Mouse (Mus musculus): Measurements from ENCODE around the gene Phf10. TPM values are rescaled to one million over a fixed set of nuclear protein-coding genes. Genes with fewer than 3 reads are reported as not detected.
"Not testable (repeated sequence)": the region's sequence is repeated elsewhere in the genome, so short reads cannot be mapped to it uniquely, and the experiment has no call there.

Phf10 gene
- 38.3 and 38.9 TPM in 2 replicates for polyA plus RNA-seq (2014; fragmentation: Nextera tagmentation; extraction: Ambion mirVana)

DNA sequence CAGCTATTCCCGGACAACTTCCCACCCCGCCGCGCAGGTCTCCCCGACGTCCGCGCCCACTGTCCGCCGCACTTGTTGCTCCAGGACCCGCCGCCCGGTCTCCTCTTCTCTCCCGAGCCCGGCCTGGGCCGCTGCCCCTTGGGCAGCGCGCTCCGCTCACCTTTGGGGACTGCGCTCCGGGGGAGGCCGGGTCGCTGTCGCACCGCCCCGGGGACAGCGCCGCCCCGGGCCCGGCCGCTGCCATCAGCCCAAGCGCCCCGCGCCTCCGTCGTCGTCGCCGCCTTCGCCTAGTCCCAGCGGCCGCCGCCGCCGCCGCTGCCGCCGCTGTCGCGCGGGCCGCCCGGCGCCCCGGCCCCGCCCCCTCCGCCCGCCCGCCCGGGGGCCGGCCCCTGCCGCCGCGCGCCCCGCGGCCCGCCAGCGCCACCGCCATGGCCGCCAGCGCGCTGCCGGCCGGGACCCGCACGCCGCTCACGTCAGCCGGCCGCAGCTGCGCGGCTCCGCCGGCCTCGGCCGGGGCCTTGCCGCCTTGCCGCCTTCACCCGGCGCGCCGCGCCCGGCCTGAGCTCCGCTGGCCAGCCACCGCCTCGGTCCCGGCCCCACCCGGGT is at the start of gene Phf10:
TSS of gene Phf10 (minus strand) at position 323 of the 606 bp plus-strand sequence.
- not testable (repeated sequence) for H3K27ac ChIP-seq (replicated peaks; ENCODE audit: low read depth, low read length); H3K27me3 ChIP-seq (ENCODE audit: control insufficient read depth, insufficient read depth, low read length); ATAC-seq (replicated peaks; ENCODE audit: insufficient number of reproducible peaks, low FRiP score, low TSS enrichment, low read depth); H3K4me1 ChIP-seq (ENCODE audit: control insufficient read depth, insufficient read depth, low read length); H3K9me3 ChIP-seq (replicated peaks; ENCODE audit: control insufficient read depth, low read length); H3K36me3 ChIP-seq (replicated peaks; ENCODE audit: control insufficient read depth, insufficient read depth, low read depth, low read length)
- WGBS = 0% methylated on average over 34 of the region's 100 CpGs
- peak within 1 kb of the TSS; percentile 76 for H3K9ac ChIP-seq (replicated peaks; ENCODE audit: low read length)
- H3K4me2 ChIP-seq (ENCODE audit: low read depth, low read length) = peak within 1 kb of the TSS; percentile 90
- peak; percentile 28 for DNase-seq (ENCODE audit: low spot score)
- peak within 1 kb of the TSS; percentile 66 for H3K4me3 ChIP-seq (ENCODE audit: low read depth, low read length)

DNA sequence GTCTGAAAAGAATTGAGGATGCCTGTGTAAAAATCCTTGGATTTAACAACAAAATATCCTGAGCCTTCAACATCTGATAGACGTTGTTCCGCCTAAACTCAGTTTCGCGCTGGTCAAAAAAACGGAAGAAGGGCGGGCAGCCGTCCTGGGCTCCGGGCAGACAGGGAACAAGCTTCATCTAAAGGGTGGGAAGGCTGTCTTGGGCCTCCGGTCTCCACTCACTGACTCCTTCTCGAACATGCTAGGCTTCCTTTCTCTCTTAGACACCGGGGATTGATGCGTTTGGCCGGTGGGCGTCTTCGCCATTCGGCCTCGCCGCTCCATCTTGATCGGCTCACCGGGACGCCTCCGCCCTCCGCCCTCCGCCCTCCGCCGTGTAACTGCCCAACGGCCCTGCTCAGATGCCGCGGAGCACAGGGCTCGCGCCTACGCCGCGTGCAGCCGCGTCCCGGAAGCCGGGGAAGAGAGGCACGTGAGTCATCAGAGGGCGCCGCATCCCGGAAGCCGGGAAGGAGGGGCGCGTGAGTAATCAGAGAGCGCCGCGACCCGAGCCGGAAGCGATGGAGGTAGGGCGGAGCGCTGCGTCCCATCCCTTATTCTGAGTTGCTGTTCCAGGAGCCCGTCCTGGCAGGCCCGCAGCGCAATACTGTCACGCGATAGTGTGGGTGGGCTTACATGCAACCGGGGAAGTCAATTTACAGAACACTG is 48.8 kb upstream of the Phf10 start, which contains the start of gene Gm3435:
TSS of gene Gm3435 (plus strand) at position 471 of the 708 bp plus-strand sequence.
- not testable (repeated sequence) for H3K36me3 ChIP-seq (replicated peaks; ENCODE audit: control insufficient read depth, insufficient read depth, low read depth, low read length); H3K4me1 ChIP-seq (ENCODE audit: control insufficient read depth, insufficient read depth, low read length); DNase-seq (ENCODE audit: low spot score); H3K27me3 ChIP-seq (ENCODE audit: control insufficient read depth, insufficient read depth, low read length); H3K27ac ChIP-seq (replicated peaks; ENCODE audit: low read depth, low read length); H3K9ac ChIP-seq (replicated peaks; ENCODE audit: low read length); H3K9me3 ChIP-seq (replicated peaks; ENCODE audit: control insufficient read depth, low read length); H3K4me3 ChIP-seq (ENCODE audit: low read depth, low read length); H3K4me2 ChIP-seq (ENCODE audit: low read depth, low read length)
- peak; percentile 97 for ATAC-seq (replicated peaks; ENCODE audit: insufficient number of reproducible peaks, low FRiP score, low TSS enrichment, low read depth)
- WGBS = no CpG with 5 or more reads among the region's 60 CpGs

DNA sequence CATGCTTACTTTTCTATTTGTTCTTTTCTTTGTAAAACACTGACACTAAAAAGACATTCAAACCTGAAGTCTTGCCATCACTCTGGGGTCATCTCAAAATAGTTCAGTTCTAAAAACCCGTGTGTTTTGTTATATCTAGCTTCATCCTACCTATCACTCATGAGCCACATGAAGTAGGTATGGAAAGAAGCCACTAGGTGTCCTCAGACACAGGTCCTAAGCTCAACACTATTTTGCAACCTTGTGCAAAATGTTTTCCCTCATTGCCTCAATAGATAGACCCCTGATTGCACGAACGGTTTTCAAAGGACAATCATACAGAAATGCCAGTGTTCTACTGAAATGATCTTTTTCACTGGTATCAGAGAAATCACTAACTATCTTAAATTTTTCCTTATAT is 48.0 kb upstream of the Phf10 start:
- not testable (repeated sequence) for H3K4me2 ChIP-seq (ENCODE audit: low read depth, low read length); ATAC-seq (replicated peaks; ENCODE audit: insufficient number of reproducible peaks, low FRiP score, low TSS enrichment, low read depth); DNase-seq (ENCODE audit: low spot score); H3K9ac ChIP-seq (replicated peaks; ENCODE audit: low read length); H3K4me1 ChIP-seq (ENCODE audit: control insufficient read depth, insufficient read depth, low read length); H3K4me3 ChIP-seq (ENCODE audit: low read depth, low read length); H3K9me3 ChIP-seq (replicated peaks; ENCODE audit: control insufficient read depth, low read length); H3K36me3 ChIP-seq (replicated peaks; ENCODE audit: control insufficient read depth, insufficient read depth, low read depth, low read length); H3K27ac ChIP-seq (replicated peaks; ENCODE audit: low read depth, low read length); H3K27me3 ChIP-seq (ENCODE audit: control insufficient read depth, insufficient read depth, low read length)
- no CpG with 5 or more reads among the region's 3 CpGs for WGBS

DNA sequence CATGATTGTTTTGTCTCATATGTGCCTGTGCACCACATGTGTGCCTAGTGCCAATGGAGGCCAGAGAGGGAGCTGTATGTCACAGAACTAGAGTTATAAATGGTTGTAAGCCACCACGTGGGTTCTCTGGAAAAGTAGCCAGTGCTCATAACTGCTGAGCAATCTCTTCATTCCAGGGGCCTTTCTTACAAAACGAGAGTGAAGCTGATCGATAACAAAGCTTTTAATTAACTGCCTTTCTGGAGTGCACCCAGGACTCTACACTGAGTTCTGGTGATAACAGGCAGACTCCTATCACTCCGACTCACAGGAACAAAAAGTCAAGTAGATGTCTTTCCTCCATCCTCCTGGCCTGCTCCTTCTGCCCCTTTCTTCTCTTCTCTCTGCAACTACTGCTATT is 39.0 kb upstream of the Phf10 start:
- not testable (repeated sequence) for H3K4me1 ChIP-seq (ENCODE audit: control insufficient read depth, insufficient read depth, low read length); H3K4me3 ChIP-seq (ENCODE audit: low read depth, low read length); DNase-seq (ENCODE audit: low spot score); H3K27ac ChIP-seq (replicated peaks; ENCODE audit: low read depth, low read length); H3K9ac ChIP-seq (replicated peaks; ENCODE audit: low read length); H3K9me3 ChIP-seq (replicated peaks; ENCODE audit: control insufficient read depth, low read length); H3K4me2 ChIP-seq (ENCODE audit: low read depth, low read length); H3K27me3 ChIP-seq (ENCODE audit: control insufficient read depth, insufficient read depth, low read length); ATAC-seq (replicated peaks; ENCODE audit: insufficient number of reproducible peaks, low FRiP score, low TSS enrichment, low read depth); H3K36me3 ChIP-seq (replicated peaks; ENCODE audit: control insufficient read depth, insufficient read depth, low read depth, low read length)
- WGBS = no CpG with 5 or more reads among the region's 4 CpGs

DNA sequence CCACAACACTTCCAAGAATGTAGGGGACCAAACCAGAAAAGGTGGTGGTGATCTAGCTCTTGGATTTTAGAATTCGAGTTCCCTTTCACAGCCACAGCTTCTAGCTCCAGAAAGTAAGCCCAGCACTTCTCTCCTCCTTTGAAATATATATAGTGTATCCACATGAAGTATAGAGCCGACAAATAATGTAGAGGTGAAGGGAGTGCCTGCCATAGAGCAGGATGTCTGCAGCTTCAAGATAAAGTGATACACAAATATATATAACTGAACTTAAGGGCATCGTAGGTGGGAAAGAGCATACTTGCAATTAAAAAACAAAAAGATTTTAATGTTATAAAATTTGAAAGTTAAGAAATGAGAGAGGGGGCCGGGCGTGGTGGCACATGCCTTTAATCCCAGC is 33.1 kb upstream of the Phf10 start:
- H3K27me3 ChIP-seq (ENCODE audit: control insufficient read depth, insufficient read depth, low read length); H3K36me3 ChIP-seq (replicated peaks; ENCODE audit: control insufficient read depth, insufficient read depth, low read depth, low read length); H3K4me2 ChIP-seq (ENCODE audit: low read depth, low read length); ATAC-seq (replicated peaks; ENCODE audit: insufficient number of reproducible peaks, low FRiP score, low TSS enrichment, low read depth); H3K4me3 ChIP-seq (ENCODE audit: low read depth, low read length); H3K9ac ChIP-seq (replicated peaks; ENCODE audit: low read length); DNase-seq (ENCODE audit: low spot score); H3K9me3 ChIP-seq (replicated peaks; ENCODE audit: control insufficient read depth, low read length); H3K27ac ChIP-seq (replicated peaks; ENCODE audit: low read depth, low read length); H3K4me1 ChIP-seq (ENCODE audit: control insufficient read depth, insufficient read depth, low read length): not testable (repeated sequence)
- WGBS = no CpG with 5 or more reads among the region's 5 CpGs

DNA sequence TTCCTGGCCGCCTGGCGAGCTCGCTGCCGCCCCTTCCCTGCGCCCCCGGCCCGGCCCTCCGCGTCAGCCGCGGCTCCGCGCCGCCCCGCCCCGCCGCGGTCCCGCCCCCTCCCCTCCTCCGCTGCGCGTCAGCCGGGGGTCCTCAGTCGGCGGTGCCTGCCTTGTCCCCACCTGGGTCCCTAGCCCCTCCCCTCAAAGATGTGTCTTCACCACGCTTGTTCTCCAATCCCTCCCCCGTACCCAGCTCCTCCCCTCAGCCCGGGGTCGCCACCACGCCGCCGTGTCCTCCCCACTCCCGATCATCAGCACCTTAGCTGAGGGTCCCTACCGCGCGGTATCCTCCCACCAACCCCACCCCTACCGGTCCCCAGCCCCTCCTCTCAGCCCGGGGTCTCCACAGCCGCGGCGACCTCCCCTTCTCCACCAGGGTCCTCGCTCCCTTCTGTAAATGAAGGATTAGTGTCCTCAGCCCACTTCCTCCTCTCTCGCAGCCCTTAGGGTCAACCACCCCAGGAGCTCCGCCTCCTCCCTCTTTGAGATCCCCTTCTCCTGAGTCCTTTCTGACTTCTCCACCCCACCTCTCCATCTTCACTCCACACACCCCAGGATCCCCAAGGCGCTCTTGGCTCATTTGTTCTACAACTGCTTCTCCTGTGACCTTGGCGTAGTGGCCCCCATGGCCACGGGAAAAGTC is 32.2 kb upstream of the Phf10 start:
- H3K4me1 ChIP-seq (ENCODE audit: control insufficient read depth, insufficient read depth, low read length); H3K36me3 ChIP-seq (replicated peaks; ENCODE audit: control insufficient read depth, insufficient read depth, low read depth, low read length); H3K27ac ChIP-seq (replicated peaks; ENCODE audit: low read depth, low read length); H3K27me3 ChIP-seq (ENCODE audit: control insufficient read depth, insufficient read depth, low read length); H3K9me3 ChIP-seq (replicated peaks; ENCODE audit: control insufficient read depth, low read length); H3K4me2 ChIP-seq (ENCODE audit: low read depth, low read length); H3K9ac ChIP-seq (replicated peaks; ENCODE audit: low read length); DNase-seq (ENCODE audit: low spot score); H3K4me3 ChIP-seq (ENCODE audit: low read depth, low read length): not testable (repeated sequence)
- WGBS = no CpG with 5 or more reads among the region's 47 CpGs
- ATAC-seq (replicated peaks; ENCODE audit: insufficient number of reproducible peaks, low FRiP score, low TSS enrichment, low read depth) = peak; percentile 89

DNA sequence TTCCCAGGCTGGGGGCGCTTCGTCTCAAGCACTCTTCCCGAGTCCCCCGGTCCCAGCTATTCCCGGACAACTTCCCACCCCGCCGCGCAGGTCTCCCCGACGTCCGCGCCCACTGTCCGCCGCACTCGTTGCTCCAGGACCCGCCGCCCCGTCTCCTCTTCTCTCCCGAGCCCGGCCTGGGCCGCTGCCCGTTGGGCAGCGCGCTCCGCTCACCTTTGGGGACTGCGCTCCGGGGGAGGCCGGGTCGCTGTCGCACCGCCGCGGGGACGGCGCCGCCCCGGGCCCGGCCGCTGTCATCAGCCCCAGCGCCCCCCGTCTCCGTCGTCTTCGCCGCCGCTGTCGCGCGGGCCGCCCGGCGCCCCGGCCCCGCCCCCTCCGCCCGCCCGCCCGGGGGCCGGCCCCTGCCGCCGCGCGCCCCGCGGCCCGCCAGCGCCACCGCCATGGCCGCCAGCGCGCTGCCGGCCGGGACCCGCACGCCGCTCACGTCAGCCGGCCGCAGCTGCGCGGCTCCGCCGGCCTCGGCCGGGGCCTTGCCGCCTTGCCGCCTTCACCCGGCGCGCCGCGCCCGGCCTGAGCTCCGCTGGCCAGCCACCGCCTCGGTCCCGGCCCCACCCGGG is 31.6 kb upstream of the Phf10 start:
- not testable (repeated sequence) for H3K27ac ChIP-seq (replicated peaks; ENCODE audit: low read depth, low read length); H3K9me3 ChIP-seq (replicated peaks; ENCODE audit: control insufficient read depth, low read length); H3K4me1 ChIP-seq (ENCODE audit: control insufficient read depth, insufficient read depth, low read length); H3K27me3 ChIP-seq (ENCODE audit: control insufficient read depth, insufficient read depth, low read length); H3K4me3 ChIP-seq (ENCODE audit: low read depth, low read length); H3K36me3 ChIP-seq (replicated peaks; ENCODE audit: control insufficient read depth, insufficient read depth, low read depth, low read length); H3K9ac ChIP-seq (replicated peaks; ENCODE audit: low read length); H3K4me2 ChIP-seq (ENCODE audit: low read depth, low read length); DNase-seq (ENCODE audit: low spot score)
- ATAC-seq (replicated peaks; ENCODE audit: insufficient number of reproducible peaks, low FRiP score, low TSS enrichment, low read depth) = peak; percentile 12; the same call in 1 of the 2 replicates
- WGBS = no CpG with 5 or more reads among the region's 98 CpGs
